Mouse (Mus musculus) kidney, postnatal 25 days (tissue): ENCODE measurements at regions not wholly inside any gene's neighbourhood (a gene's known extent, or its start where the extent isn't known, plus 50 kb on each side); places are given as distances from the start of the nearest gene placed in this dataset.

Experiments used
- DNase-seq, 2 experiments: peaks; one replicate each; pipeline ENCODE4 v3.0.0; 2021; ENCODE audit warnings: mixed read lengths in 2 of 2

GRCm38 (mm10) chr9:69705942-69706341 is 54.8 kb downstream of the Foxb1 start:
- no peak for DNase-seq

- DNase-seq = no peak
These were observed 55.7 kb downstream of the Foxb1 start for GRCm38 (mm10) chr9:69705071-69705470.

GRCm38 (mm10) chr9:69703731-69704130 is 57.0 kb downstream of the Foxb1 start:
- no peak for DNase-seq

GRCm38 (mm10) chr9:69702156-69702928 is 58.4 kb downstream of the Foxb1 start:
- no peak for DNase-seq

GRCm38 (mm10) chr9:69700696-69701095 is 60.0 kb downstream of the Foxb1 start:
- DNase-seq = no peak

- no peak for DNase-seq
These were observed 69.0 kb downstream of the Foxb1 start for GRCm38 (mm10) chr9:69691756-69692155.

GRCm38 (mm10) chr9:69687349-69688123 is 73.2 kb downstream of the Foxb1 start:
- DNase-seq = no peak

GRCm38 (mm10) chr9:69686766-69687165 is 74.0 kb downstream of the Foxb1 start:
- DNase-seq = no peak

GRCm38 (mm10) chr9:69685630-69686029 is 75.1 kb downstream of the Foxb1 start:
- no peak for DNase-seq

- peak; percentile 4 to 41 for DNase-seq
These were observed 79.1 kb downstream of the Foxb1 start for GRCm38 (mm10) chr9:69681372-69682213.

- DNase-seq = no peak
These were observed 82.1 kb downstream of the Foxb1 start for GRCm38 (mm10) chr9:69678634-69679033.

- DNase-seq = no peak
These were observed 87.2 kb downstream of the Foxb1 start for GRCm38 (mm10) chr9:69673463-69674105.

GRCm38 (mm10) chr9:69672657-69673462 is 87.9 kb downstream of the Foxb1 start:
- no peak for DNase-seq

GRCm38 (mm10) chr9:69671199-69671598 is 89.5 kb downstream of the Foxb1 start:
- no peak for DNase-seq

GRCm38 (mm10) chr9:69670551-69671044 is 90.1 kb downstream of the Foxb1 start:
- DNase-seq = no peak

- DNase-seq = no peak
These were observed 90.9 kb downstream of the Foxb1 start for GRCm38 (mm10) chr9:69669611-69670550.

GRCm38 (mm10) chr9:69668475-69669090 is 92.2 kb downstream of the Foxb1 start:
- no peak for DNase-seq

- DNase-seq = no peak
These were observed 93.6 kb downstream of the Foxb1 start for GRCm38 (mm10) chr9:69667064-69667533.

GRCm38 (mm10) chr9:69664201-69664600 is 96.5 kb downstream of the Foxb1 start:
- DNase-seq = no peak

- DNase-seq = peak in 1 of 2 experiments; percentile 7
These were observed 98.3 kb downstream of the Foxb1 start for GRCm38 (mm10) chr9:69662394-69662793.
